Mouse (Mus musculus) erythroblast, embryonic 14.5 days (primary cell): Measurements from ENCODE around the gene Epha2. TPM values are rescaled to one million over a fixed set of nuclear protein-coding genes. Genes with fewer than 3 reads are reported as not detected.

Experiments
- H3K27me3 ChIP-seq: 2 replicates; pipeline ENCODE4 v1.6.1; 2012; ENCODE audit warnings: inconsistent platforms; ENCODE audit not compliant: control insufficient read depth
- H3K36me3 ChIP-seq: 2 replicates; pipeline ENCODE4 v1.6.1; 2012; ENCODE audit warnings: mild to moderate bottlenecking, inconsistent platforms; ENCODE audit not compliant: control insufficient read depth
- H3K4me1 ChIP-seq: 2 replicates; pipeline ENCODE4 v1.6.1; 2012; ENCODE audit warnings: inconsistent platforms; ENCODE audit not compliant: control insufficient read depth
- H3K4me3 ChIP-seq: replicated peaks from 2 replicates; pipeline ENCODE3; 2012; ENCODE audit warnings: moderate library complexity, mild to moderate bottlenecking, inconsistent platforms
- H3K9me3 ChIP-seq: 2 replicates; pipeline ENCODE4 v1.6.1; 2012; ENCODE audit warnings: low read length, inconsistent platforms, mixed read lengths; ENCODE audit not compliant: control insufficient read depth
- GATA1 ChIP-seq: IDR thresholded peaks from 2 replicates; pipeline ENCODE4 v1.6.1; 2012; ENCODE audit warnings: low read length, inconsistent platforms, mixed read lengths
- TAL1 ChIP-seq: IDR thresholded peaks from 3 replicates; pipeline ENCODE4 v1.6.1; 2012; ENCODE audit warnings: low read length, inconsistent platforms, mixed read lengths
- polyA plus RNA-seq: library from polyadenylated mRNA; stranded (reverse); fragments of >175 nt; gene quantifications from 2 replicates; pipeline ENCODE4 v1.2.3, GENCODE M21; 2012

Gene Epha2
- polyA plus RNA-seq, 1 experiment, result not detected

DNA sequence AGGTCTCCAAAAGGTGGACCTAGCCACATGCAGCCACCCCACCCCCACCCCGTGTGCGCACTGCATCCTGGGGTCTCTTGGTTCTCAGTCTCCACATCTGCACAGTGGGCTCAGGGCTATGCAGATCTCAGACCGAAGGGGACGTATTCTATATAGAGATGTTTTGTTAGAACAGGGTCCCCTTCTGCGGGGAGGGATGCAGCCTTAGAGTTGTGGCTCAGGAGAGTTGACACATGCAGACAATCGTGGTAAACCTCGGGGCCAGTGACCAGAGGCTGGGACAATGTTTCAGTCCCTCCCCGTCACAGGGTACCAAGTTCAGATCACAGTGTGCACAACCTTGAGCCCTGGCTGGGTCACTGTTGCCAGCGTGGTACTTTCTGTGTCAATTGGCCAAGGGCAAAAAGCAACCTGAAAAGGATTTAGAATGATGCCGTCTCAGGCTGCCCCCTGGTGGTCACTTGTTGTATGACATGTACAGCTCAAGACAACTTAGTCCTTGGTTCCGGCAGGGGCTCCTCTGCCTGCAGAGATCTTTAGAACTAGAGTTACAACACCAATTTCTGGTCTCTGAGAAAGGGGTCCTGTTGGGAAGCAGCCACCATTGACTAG, 62.0 kb downstream of the Epha2 start:
- Histone ChIP-seq H3K9me3 (no peaks in the 10 kb centered on the region; the same call in 1 of the 2 replicates), H3K36me3 (no peaks in the 10 kb centered on the region), H3K27me3 (peaks cover 27% of the 10 kb centered on the region), H3K4me3 (no peak overlapping the region), H3K4me1 (no peaks in the 10 kb centered on the region)
- TF ChIP-seq TAL1 (no peak), GATA1 (no peak)

DNA sequence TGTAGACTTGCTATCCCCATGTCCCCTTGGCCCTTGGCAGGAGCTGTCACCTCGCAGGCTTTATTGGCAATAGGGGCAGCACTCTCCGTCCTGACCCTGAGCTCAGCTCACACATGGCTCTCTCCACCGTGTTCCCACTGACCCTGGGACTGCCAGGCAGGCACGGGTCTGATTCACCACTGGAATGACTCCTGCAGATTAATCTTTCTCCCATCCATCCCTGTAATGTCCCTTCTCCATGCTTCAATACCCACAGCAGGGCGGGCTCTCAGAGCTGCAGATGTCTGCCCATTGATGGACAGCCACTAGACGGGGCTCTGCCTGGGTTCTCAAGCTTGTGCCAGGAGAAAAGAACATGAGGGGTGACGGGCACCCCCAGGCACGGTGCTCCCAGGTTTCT, 64.1 kb downstream of the Epha2 start:
- H3K4me1 ChIP-seq, result no peaks in the 10 kb centered on the region
- H3K4me3 ChIP-seq, result no peak overlapping the region
- no peak for TF ChIP-seq GATA1
- no peak for TF ChIP-seq TAL1
- no peaks in the 10 kb centered on the region for H3K36me3 ChIP-seq
- H3K27me3 ChIP-seq, result peaks cover 39% of the 10 kb centered on the region
- no peaks in the 10 kb centered on the region for H3K9me3 ChIP-seq

DNA sequence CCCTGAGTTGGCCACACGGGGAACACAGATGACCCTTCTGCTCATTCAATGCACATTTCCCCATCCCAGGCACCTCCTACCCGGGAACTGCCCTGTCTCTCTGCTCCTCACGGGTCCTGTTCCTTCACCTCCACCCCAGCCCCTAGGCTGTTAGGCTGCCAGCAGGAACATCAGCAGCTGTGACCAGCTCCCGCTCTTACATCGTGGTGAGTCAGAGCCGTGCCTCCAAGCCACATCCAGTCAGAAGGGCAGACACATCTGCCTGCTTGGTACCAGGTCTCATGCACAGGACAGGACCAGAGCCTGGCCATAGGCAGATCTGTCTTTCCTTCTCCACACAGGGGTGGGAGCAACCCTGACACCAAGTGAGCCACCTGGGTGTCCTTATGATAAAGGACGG, 64.8 kb downstream of the Epha2 start:
- Histone ChIP-seq H3K4me1 (no peaks in the 10 kb centered on the region), H3K36me3 (no peaks in the 10 kb centered on the region), H3K9me3 (no peaks in the 10 kb centered on the region), H3K4me3 (no peak overlapping the region), H3K27me3 (peaks cover 39% of the 10 kb centered on the region)
- TF ChIP-seq GATA1 (no peak), TAL1 (no peak)

- TF ChIP-seq TAL1, result no peak
- TF ChIP-seq GATA1, result no peak
- Histone ChIP-seq H3K4me3 (no peak within 1 kb of the TSS), H3K9me3 (no peaks in the 10 kb centered on the region), H3K27me3 (peaks cover 37% of the 10 kb centered on the region), H3K36me3 (no peaks in the 10 kb centered on the region), H3K4me1 (no peaks in the 10 kb centered on the region)
Observed at GRCm38 (mm10) chr4:141367997-141368791, 67.2 kb downstream of the Epha2 start, which contains the start of gene Fam131c. Gene Fam131c, plus strand, starts transcription at chr4:141368220.

DNA sequence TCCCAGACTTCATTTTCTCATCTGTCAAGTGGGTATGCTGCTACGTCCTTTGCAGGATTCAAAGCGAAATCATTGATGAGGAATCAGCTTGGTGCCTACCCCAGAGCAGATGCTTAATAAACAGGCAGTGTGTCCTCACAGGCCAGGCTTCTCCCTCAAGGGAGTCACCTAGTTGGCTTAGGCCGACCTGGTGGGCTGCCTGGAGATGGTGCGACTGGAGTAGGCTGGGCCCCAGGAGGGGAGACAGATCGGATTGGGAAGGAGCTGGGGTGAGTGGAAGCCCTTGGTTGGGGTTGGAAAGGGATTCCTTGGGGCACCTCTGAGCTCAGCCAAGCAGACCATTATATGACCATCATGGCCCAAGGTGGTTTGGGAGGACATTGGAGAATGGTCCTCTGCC, 71.4 kb downstream of the Epha2 start:
- Histone ChIP-seq H3K9me3 (no peaks in the 10 kb centered on the region), H3K36me3 (no peaks in the 10 kb centered on the region), H3K4me1 (no peaks in the 10 kb centered on the region), H3K27me3 (peaks cover 16% of the 10 kb centered on the region), H3K4me3 (no peak overlapping the region)
- no peak for TF ChIP-seq GATA1
- TF ChIP-seq TAL1, result no peak

Other genes starting within 250 kb of the Epha2 start
- 0.49 and 0.50 TPM in 2 replicates for gene Crocc, start 240.7 kb upstream of the Epha2 start, polyA plus RNA-seq
- gene Necap2, start 222.9 kb upstream of the Epha2 start, polyA plus RNA-seq, result 22.6 and 25.4 TPM in 2 replicates
- gene Spata21, start 212.9 kb upstream of the Epha2 start, polyA plus RNA-seq, result not detected in 2 replicates
- gene Szrd1, start 161.5 kb upstream of the Epha2 start, polyA plus RNA-seq, result 10.7 and 11.2 TPM in 2 replicates
- 6.2 and 6.5 TPM in 2 replicates for gene Fbxo42, start 153.3 kb upstream of the Epha2 start, polyA plus RNA-seq
- gene Rsg1, start 87.3 kb upstream of the Epha2 start, polyA plus RNA-seq, result not detected in 2 replicates
- 0.08 and 0.12 TPM in 2 replicates for gene Arhgef19, start 61.7 kb upstream of the Epha2 start, polyA plus RNA-seq
- not detected in 2 replicates for gene Fam131c, start 67.0 kb downstream of the Epha2 start, polyA plus RNA-seq
- not detected in 2 replicates for gene Clcnka, start 97.5 kb downstream of the Epha2 start, polyA plus RNA-seq
- gene Clcnkb, start 114.8 kb downstream of the Epha2 start, polyA plus RNA-seq, result not detected in 2 replicates
- not detected in 2 replicates for gene Hspb7, start 119.5 kb downstream of the Epha2 start, polyA plus RNA-seq
- not detected in 2 replicates for gene Srarp, start 134.9 kb downstream of the Epha2 start, polyA plus RNA-seq
- gene Zbtb17, start 143.4 kb downstream of the Epha2 start, polyA plus RNA-seq, result 1.9 and 2.6 TPM in 2 replicates
- 25.6 and 25.7 TPM in 2 replicates for gene Spen, start 237.4 kb downstream of the Epha2 start, polyA plus RNA-seq